Mouse (Mus musculus) CH12.LX (cell line): Measurements from ENCODE around the gene Mturn. TPM values are rescaled to one million over a fixed set of nuclear protein-coding genes. Genes with fewer than 3 reads are reported as not detected.

Source experiments
- DNase-seq: peaks from one replicate; pipeline ENCODE4 v3.0.0-alpha.2; 2013; ENCODE audit errors: extremely low read depth
- H3K27ac ChIP-seq: 2 replicates; pipeline ENCODE4 v1.5.1; 2012; ENCODE audit warnings: low read depth, mild to moderate bottlenecking, control low read depth, moderate library complexity; ENCODE audit not compliant: insufficient read depth
- H3K27me3 ChIP-seq: replicated peaks from 2 replicates; pipeline ENCODE3; 2012; ENCODE audit warnings: inconsistent platforms
- H3K36me3 ChIP-seq, 2 experiments: replicated peaks in 1 of 2; 2 replicates each; pipeline versions ENCODE3 to v1.6.1; 2012; ENCODE audit warnings: inconsistent platforms in 1 of 2, low read length in 1 of 2, mild to moderate bottlenecking in 1 of 2, mixed read lengths in 1 of 2, moderate library complexity in 1 of 2; ENCODE audit not compliant: control insufficient read depth in 1 of 2, insufficient read depth in 1 of 2
- H3K4me1 ChIP-seq, 2 experiments: 2 replicates each; pipeline ENCODE4 v1.6.1; 2012; ENCODE audit warnings: inconsistent platforms in 1 of 2, moderate library complexity in 1 of 2; ENCODE audit not compliant: insufficient read depth in 2 of 2, control insufficient read depth in 1 of 2
- H3K4me2 ChIP-seq: 2 replicates; pipeline ENCODE4 v1.6.1; 2012; ENCODE audit warnings: low read depth, mild to moderate bottlenecking, control low read depth; ENCODE audit not compliant: poor library complexity, insufficient read depth, severe bottlenecking
- H3K4me3 ChIP-seq, 3 experiments: fragments of 150-350 bp in 1 of 3; sonication (generic) in 1 of 3; replicated peaks in 1 of 3; 2 replicates each; pipeline versions ENCODE3 to v1.5.1; 2011 to 2012; ENCODE audit warnings: low read depth in 2 of 3, low read length in 2 of 3, mild to moderate bottlenecking in 2 of 3, moderate library complexity in 2 of 3, control low read depth in 1 of 3, improper control_type of control experiment in 1 of 3, inconsistent platforms in 1 of 3, mixed read lengths in 1 of 3; ENCODE audit not compliant: poor library complexity in 1 of 3
- H3K79me2 ChIP-seq: replicated peaks from 2 replicates; pipeline ENCODE4 v1.6.1; 2012; ENCODE audit warnings: mild to moderate bottlenecking, moderate library complexity; ENCODE audit not compliant: control insufficient read depth, poor library complexity, insufficient read depth, severe bottlenecking; ENCODE audit errors: extremely low read depth
- H3K9ac ChIP-seq: 2 replicates; pipeline ENCODE4 v1.6.1; 2012; ENCODE audit warnings: low read depth, mild to moderate bottlenecking, control low read depth, moderate library complexity; ENCODE audit not compliant: insufficient read depth
- H3K9me3 ChIP-seq: replicated peaks from 2 replicates; pipeline ENCODE3; 2012; ENCODE audit warnings: low read length, inconsistent platforms, mixed read lengths
- BHLHE40 ChIP-seq: IDR thresholded peaks from 2 replicates; pipeline ENCODE4 v1.6.1; 2011; ENCODE audit warnings: mild to moderate bottlenecking, low read depth, low read length, improper control_type of control experiment
- CHD1 ChIP-seq: IDR thresholded peaks from 2 replicates; pipeline ENCODE4 v1.6.1; 2012; ENCODE audit warnings: low read depth, low read length, improper control_type of control experiment, inconsistent platforms
- CTCF ChIP-seq, 2 experiments: IDR thresholded peaks in 1 of 2; conservative IDR thresholded peaks in 1 of 2; 2 replicates each; pipeline ENCODE4 v1.5.1; 2011 to 2012; ENCODE audit warnings: low read depth in 2 of 2, low read length in 2 of 2, improper control_type of control experiment in 1 of 2, inconsistent platforms in 1 of 2, mild to moderate bottlenecking in 1 of 2, moderate library complexity in 1 of 2
- ETS1 ChIP-seq: conservative IDR thresholded peaks from 2 replicates; pipeline ENCODE4 v1.6.1; 2012; ENCODE audit warnings: low read depth, mild to moderate bottlenecking, inconsistent platforms, low read length, improper control_type of control experiment, moderate library complexity
- GABPA ChIP-seq: IDR thresholded peaks from 2 replicates; pipeline ENCODE4 v1.6.1; 2012; ENCODE audit warnings: low read depth, low read length, improper control_type of control experiment, inconsistent platforms; ENCODE audit not compliant: insufficient replicate concordance
- HCFC1 ChIP-seq: IDR thresholded peaks from 2 replicates; pipeline ENCODE4 v1.6.1; 2012; ENCODE audit warnings: low read depth, mild to moderate bottlenecking, inconsistent platforms, low read length, improper control_type of control experiment
- IRF4 ChIP-seq: IDR thresholded peaks from 2 replicates; pipeline ENCODE4 v1.6.1; 2014; ENCODE audit warnings: low read depth, mild to moderate bottlenecking, inconsistent platforms, low read length, improper control_type of control experiment
- JUN ChIP-seq: IDR thresholded peaks from 2 replicates; pipeline ENCODE4 v1.6.1; 2011; ENCODE audit warnings: low read depth, mild to moderate bottlenecking, low read length, improper control_type of control experiment, moderate library complexity; ENCODE audit not compliant: insufficient read depth
- JUND ChIP-seq: conservative IDR thresholded peaks from 2 replicates; pipeline ENCODE4 v1.6.1; 2011; ENCODE audit warnings: low read depth, low read length, improper control_type of control experiment
- KAT2A ChIP-seq: IDR thresholded peaks from 2 replicates; pipeline ENCODE4 v1.6.1; 2012; ENCODE audit warnings: low read length, improper control_type of control experiment, inconsistent platforms; ENCODE audit not compliant: insufficient replicate concordance
- MAFK ChIP-seq: IDR thresholded peaks from 2 replicates; pipeline ENCODE4 v1.6.1; 2011; ENCODE audit warnings: low read length, improper control_type of control experiment; ENCODE audit not compliant: insufficient replicate concordance
- MAX ChIP-seq: IDR thresholded peaks from 2 replicates; pipeline ENCODE4 v1.6.1; 2011; ENCODE audit warnings: low read length, improper control_type of control experiment
- MEF2A ChIP-seq: IDR thresholded peaks from 2 replicates; pipeline ENCODE4 v1.6.1; 2014; ENCODE audit warnings: low read depth, mild to moderate bottlenecking, inconsistent platforms, low read length, improper control_type of control experiment, borderline replicate concordance
- NELFE ChIP-seq: IDR thresholded peaks from 2 replicates; pipeline ENCODE4 v1.6.1; 2011; ENCODE audit warnings: low read depth, low read length, improper control_type of control experiment
- POLR2A ChIP-seq: IDR thresholded peaks from 2 replicates; pipeline ENCODE4 v1.6.1; 2011; ENCODE audit warnings: low read depth, mild to moderate bottlenecking, improper control_type of control experiment, low read length
- POLR2AphosphoS2 ChIP-seq: IDR thresholded peaks from 2 replicates; pipeline ENCODE4 v1.6.1; 2011; ENCODE audit warnings: low read depth, low read length, improper control_type of control experiment
- SMC3 ChIP-seq: IDR thresholded peaks from 2 replicates; pipeline ENCODE4 v1.6.1; 2011; ENCODE audit warnings: low read depth, low read length, improper control_type of control experiment
- USF1 ChIP-seq: IDR thresholded peaks from 2 replicates; pipeline ENCODE4 v1.6.1; 2014; ENCODE audit warnings: low read depth, mild to moderate bottlenecking, inconsistent platforms, low read length, improper control_type of control experiment
- USF2 ChIP-seq: conservative IDR thresholded peaks from 2 replicates; pipeline ENCODE4 v1.6.1; 2011; ENCODE audit warnings: low read depth, low read length, improper control_type of control experiment
- ZC3H11A ChIP-seq: IDR thresholded peaks from 2 replicates; pipeline ENCODE4 v1.6.1; 2012; ENCODE audit warnings: low read depth, mild to moderate bottlenecking, inconsistent platforms, low read length, improper control_type of control experiment
- ZKSCAN1 ChIP-seq: IDR thresholded peaks from 2 replicates; pipeline ENCODE4 v1.6.1; 2012; ENCODE audit warnings: low read depth, inconsistent platforms, low read length, improper control_type of control experiment, borderline replicate concordance
- dilution Hi-C: fragments of 300-500 bp; cut with MboI; formaldehyde crosslinking; loops from 2 replicates; pipeline ENCODE4 v1.14.3; 2020; ENCODE audit warnings: low sequenced_read_pairs; ENCODE audit not compliant: extremely low pct_unique_long_range_greater_than_20kb, extremely low pct_ligation_motif_present
- in situ Hi-C: fragments of 300-500 bp; cut with MboI; formaldehyde crosslinking; loops from 3 replicates; pipeline ENCODE4 v1.14.3; 2019; ENCODE audit warnings: low sequenced_read_pairs, low pct_ligation_motif_present, low pct_unique_long_range_greater_than_20kb, mixed read lengths
- polyA plus RNA-seq: library from polyadenylated mRNA; unstranded; fragments of >175 nt; gene quantifications from 2 replicates; pipeline ENCODE4 v1.2.1, GENCODE M21; 2012; ENCODE audit warnings: low read depth; ENCODE audit not compliant: insufficient read length
- total RNA-seq, 2 experiments: library from RNA; depleted of rRNA; stranded (reverse); fragments of 300-350 nt in 1 of 2; fragments of >200 nt in 1 of 2; gene quantifications; 2 replicates each; pipeline ENCODE4 v1.2.3; 2012 to 2014

The Mturn gene
- total and polyA plus RNA-seq, 3 experiments: 0.06 to 0.25 (median 0.20) TPM

GRCm38 (mm10) chr6:54685716-54686395 lies 4.4 kb downstream of the Mturn start:
- no peaks in the 10 kb centered on the region for H3K79me2 ChIP-seq
- no peak overlapping the region for H3K4me2 ChIP-seq
- no peak for DNase-seq
- peaks cover 4 to 8% of the 10 kb centered on the region in 2 experiments for H3K4me1 ChIP-seq
- H3K27ac ChIP-seq: no peak overlapping the region
- no peak for TF ChIP-seq POLR2A
- TF ChIP-seq CHD1: no peak
- no peak for TF ChIP-seq USF2
- TF ChIP-seq HCFC1: no peak
- no peak for TF ChIP-seq USF1
- no peak for TF ChIP-seq IRF4
- no peak for TF ChIP-seq POLR2AphosphoS2
- no peak for TF ChIP-seq BHLHE40
- no peak for TF ChIP-seq CTCF (conservative IDR thresholded peaks at IDR 0.05 in 1 of 2, IDR thresholded peaks at IDR 0.05 in 1 of 2; ENCODE audit: low read depth in 2 of 2, low read length in 2 of 2)
- no peak for TF ChIP-seq ETS1
- TF ChIP-seq SMC3: no peak
- TF ChIP-seq ZKSCAN1: no peak
- no peak for TF ChIP-seq MAFK
- TF ChIP-seq NELFE: no peak
- no peak for TF ChIP-seq MEF2A
- TF ChIP-seq KAT2A: no peak
- TF ChIP-seq JUN: no peak
- no peak for TF ChIP-seq MAX
- TF ChIP-seq ZC3H11A: no peak
- TF ChIP-seq, all 38 proteins: peak for 0
- in situ Hi-C loops: no loop called here
- dilution Hi-C loops: no loop called here
- no peak overlapping the region for H3K4me3 ChIP-seq
- no peaks in the 10 kb centered on the region for H3K36me3 ChIP-seq
- H3K9me3 ChIP-seq: no peaks in the 10 kb centered on the region
- peaks cover 38% of the 10 kb centered on the region for H3K27me3 ChIP-seq
- H3K9ac ChIP-seq: no peak overlapping the region

DNA sequence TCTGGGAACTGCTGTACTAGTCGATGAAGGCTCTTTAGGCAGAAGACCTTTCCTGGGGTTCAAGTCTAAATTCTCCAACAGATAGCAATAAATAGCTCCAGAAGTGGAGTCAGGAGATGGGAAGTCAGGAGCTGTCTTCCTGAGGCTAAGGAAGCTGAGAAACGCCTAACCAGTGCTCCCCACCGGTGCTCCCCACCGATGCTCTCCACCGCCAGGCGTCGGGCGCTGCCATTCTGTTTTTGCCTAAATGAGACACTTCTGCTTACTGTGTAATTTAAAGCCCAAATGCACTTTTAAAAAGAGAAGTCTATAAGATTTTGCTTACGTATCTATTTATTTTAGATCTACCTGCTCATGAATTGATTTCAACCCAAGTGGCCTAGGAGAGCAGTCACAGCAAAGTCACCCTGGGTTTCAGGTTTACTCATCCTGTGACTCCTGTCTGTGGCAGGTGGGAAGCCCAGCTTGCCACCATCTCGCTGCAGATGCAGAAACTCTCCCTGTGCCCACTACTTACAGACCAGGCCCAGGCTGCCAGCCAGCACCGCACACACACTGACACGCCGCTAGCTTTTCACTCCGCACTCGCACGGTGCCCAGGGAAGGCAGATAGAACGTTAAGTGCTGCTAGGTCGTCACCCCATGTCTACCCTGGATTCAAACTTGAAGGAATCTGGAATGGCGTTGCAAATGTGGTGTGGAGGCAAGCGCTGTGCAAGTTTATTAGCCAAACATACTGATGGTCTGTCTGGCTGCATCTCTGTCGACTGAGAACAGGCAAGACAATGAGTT lies 5.7 kb downstream of the Mturn start:
- no peaks in the 10 kb centered on the region for H3K79me2 ChIP-seq
- no peak for TF ChIP-seq MEF2A
- TF ChIP-seq ETS1: no peak
- no peak for TF ChIP-seq CHD1
- TF ChIP-seq JUND: no peak
- no peak for TF ChIP-seq CTCF (conservative IDR thresholded peaks at IDR 0.05 in 1 of 2, IDR thresholded peaks at IDR 0.05 in 1 of 2; ENCODE audit: low read depth in 2 of 2, low read length in 2 of 2)
- no peak for TF ChIP-seq GABPA
- no peak for TF ChIP-seq JUN
- TF ChIP-seq, all 38 proteins: peak for 0
- Histone ChIP-seq H3K4me3 (no peak overlapping the region), H3K36me3 (no peaks in the 10 kb centered on the region), H3K4me2 (no peak overlapping the region), H3K9ac (no peak overlapping the region), H3K9me3 (no peaks in the 10 kb centered on the region), H3K27ac (no peak overlapping the region), H3K27me3 (peaks cover 35% of the 10 kb centered on the region), H3K4me1 (peaks cover 4% of the 10 kb centered on the region in 2 experiments)
- dilution Hi-C loops (no loop called here), in situ Hi-C loops (no loop called here)
- no peak for DNase-seq
